ENCODE assay signal across 20 mouse cellular contexts in genomic region chr3:68352961-68353360, GRCm38 (mm10).
DNase-seq lines count a peak whose midpoint lies in the region; ATAC-seq and TF ChIP-seq lines count a peak whose summit lies in the region.
"Had no signal": no experiment of that assay in that cellular context is flagged by ENCODE, and none has a peak within 500 bp of the region (broad histone marks: within the 10 kb centered on the region; RNA-seq: fewer than 3 reads in every experiment).

No protein-coding gene starts in this region.

- no peaks in the 10 kb centered on the region for H3K4me1 ChIP-seq in embryonic facial prominence, embryonic 13.5 days
- peaks cover 10% of the 10 kb centered on the region; the same call in 1 of the 2 replicates for H3K4me1 ChIP-seq in embryonic facial prominence, embryonic 10.5 days
- H3K4me1 ChIP-seq in lung, embryonic 14.5 days (ENCODE audit: insufficient read depth) = no peaks in the 10 kb centered on the region
- H3K4me1 ChIP-seq: embryonic facial prominence, embryonic 15.5 days; heart, embryonic 12.5 days had no signal

- TF ChIP-seq POLR2A in brain, embryonic 14.5 days (IDR thresholded peaks at IDR 0.05; ENCODE audit: borderline replicate concordance, extremely low read depth, insufficient read depth, insufficient read length, poor library complexity, severe bottlenecking) = no peak

- no peaks in the 10 kb centered on the region for H3K27me3 ChIP-seq in embryonic facial prominence, embryonic 13.5 days
- no peaks in the 10 kb centered on the region for H3K27me3 ChIP-seq in embryonic facial prominence, embryonic 10.5 days (replicated peaks; ENCODE audit: low read depth, poor library complexity, severe bottlenecking)
- no peaks in the 10 kb centered on the region for H3K27me3 ChIP-seq in lung, embryonic 14.5 days (ENCODE audit: insufficient read depth, low read length)
- H3K27me3 ChIP-seq: embryonic facial prominence, embryonic 15.5 days; heart, embryonic 12.5 days; hindbrain, embryonic 15.5 days had no signal

- DNase-seq in embryonic facial prominence, embryonic 10.5 days (ENCODE audit: low spot score) = no peak
- DNase-seq in lung, embryonic 14.5 days = no peak
- DNase-seq in lung, postnatal 4 days = no peak
- DNase-seq in brain, embryonic 14.5 days (ENCODE audit: low read depth) = peak; percentile 56
- DNase-seq in cerebellum, adult 8-10 months = no peak
- DNase-seq in left cerebral cortex, adult 9 months (ENCODE audit: low spot score in 2 of 2) = no peak
- DNase-seq in urinary bladder, postnatal 10 days (ENCODE audit: low spot score) = no peak
- DNase-seq: adrenal gland, adult 2 months; adrenal gland, postnatal 25 days; B cell, adult 2 months; cerebellum, adult 2 months; gastrocnemius, adult 2 months; gastrocnemius, postnatal 25 days; heart, postnatal 36 days had no signal

- no peak overlapping the region for H3K27ac ChIP-seq in embryonic facial prominence, embryonic 13.5 days
- H3K27ac ChIP-seq in embryonic facial prominence, embryonic 10.5 days (replicated peaks) = no peak overlapping the region
- H3K27ac ChIP-seq in lung, embryonic 14.5 days (ENCODE audit: low read depth) = peak overlapping the region; percentile 38; the same call in 1 of the 2 replicates
- H3K27ac ChIP-seq: embryonic facial prominence, embryonic 15.5 days; gastrocnemius, adult 2 months; hindbrain, embryonic 15.5 days had no signal

- no peak overlapping the region for H3K9ac ChIP-seq in embryonic facial prominence, embryonic 13.5 days
- H3K9ac ChIP-seq in lung, embryonic 14.5 days = no peak overlapping the region
- H3K9ac ChIP-seq: embryonic facial prominence, embryonic 15.5 days; heart, embryonic 12.5 days; hindbrain, embryonic 15.5 days had no signal

- 80% methylated on average over 7 of the region's 7 CpGs for WGBS in embryonic facial prominence, embryonic 13.5 days
- WGBS in embryonic facial prominence, embryonic 10.5 days = 84% methylated on average over 7 of the region's 7 CpGs
- WGBS in lung, embryonic 14.5 days = 74% methylated on average over 7 of the region's 7 CpGs

- H3K9me3 ChIP-seq in embryonic facial prominence, embryonic 13.5 days = 0 out of 2 replicates have a peak, but pooled peaks cover 4% of the 10 kb centered on the region
- H3K9me3 ChIP-seq in embryonic facial prominence, embryonic 10.5 days = no peaks in the 10 kb centered on the region
- no peaks in the 10 kb centered on the region for H3K9me3 ChIP-seq in lung, embryonic 14.5 days (ENCODE audit: low read depth, low read length)
- H3K9me3 ChIP-seq: embryonic facial prominence, embryonic 15.5 days; hindbrain, embryonic 15.5 days had no signal

- no peak for TF ChIP-seq CTCF in lung, embryonic 14.5 days (IDR thresholded peaks at IDR 0.05; ENCODE audit: low read depth)
- no peak for TF ChIP-seq CTCF in brain, embryonic 14.5 days (IDR thresholded peaks at IDR 0.05; ENCODE audit: borderline replicate concordance, extremely low read depth, insufficient read depth, insufficient read length)

- H3K4me3 ChIP-seq in embryonic facial prominence, embryonic 13.5 days = no peak overlapping the region
- no peak overlapping the region for H3K4me3 ChIP-seq in embryonic facial prominence, embryonic 10.5 days
- H3K4me3 ChIP-seq in lung, embryonic 14.5 days (ENCODE audit: low read depth, low read length) = no peak overlapping the region
- H3K4me3 ChIP-seq: embryonic facial prominence, embryonic 15.5 days; erythroblast, embryonic 14.5 days; gastrocnemius, adult 2 months; heart, embryonic 12.5 days; hindbrain, embryonic 15.5 days had no signal

- no peaks in the 10 kb centered on the region for H3K36me3 ChIP-seq in embryonic facial prominence, embryonic 13.5 days
- no peaks in the 10 kb centered on the region for H3K36me3 ChIP-seq in embryonic facial prominence, embryonic 10.5 days (replicated peaks)
- H3K36me3 ChIP-seq in lung, embryonic 14.5 days (ENCODE audit: insufficient read depth) = no peaks in the 10 kb centered on the region
- H3K36me3 ChIP-seq: embryonic facial prominence, embryonic 15.5 days; heart, embryonic 12.5 days; hindbrain, embryonic 15.5 days had no signal

- no peak overlapping the region for H3K4me2 ChIP-seq in embryonic facial prominence, embryonic 13.5 days
- no peak overlapping the region for H3K4me2 ChIP-seq in lung, embryonic 14.5 days
- H3K4me2 ChIP-seq: embryonic facial prominence, embryonic 15.5 days; heart, embryonic 12.5 days; hindbrain, embryonic 15.5 days had no signal

- 0 out of 2 replicates have a peak, but pooled peaks have one; percentile 32 for ATAC-seq in embryonic facial prominence, embryonic 13.5 days (ENCODE audit: insufficient number of reproducible peaks, insufficient read depth, low FRiP score, low TSS enrichment, low read depth)
- ATAC-seq in lung, embryonic 14.5 days (ENCODE audit: insufficient read depth) = no peak; the same call in 1 of the 2 replicates
- ATAC-seq: CD4-positive, CD25-positive, alpha-beta regulatory T cell, adult 4 months had no signal
